Mouse (Mus musculus) hindbrain, embryonic 13.5 days (tissue): ENCODE results near the gene Rab5c. TPM values are rescaled to one million over a fixed set of nuclear protein-coding genes. Genes with fewer than 3 reads are reported as not detected.

Experiments used
- ATAC-seq: fragments of 200-750 bp; cut with Nextera tagmentation; 2 replicates; pipeline ENCODE4 v1.8.0; 2017; ENCODE audit warnings: moderate TSS enrichment; ENCODE audit not compliant: low FRiP score
- H3K27ac ChIP-seq: fragments of 300-500 bp; sonication (generic); 2 replicates; pipeline ENCODE4 v1.5.1; 2015; ENCODE audit warnings: inconsistent platforms, mild to moderate bottlenecking, moderate library complexity
- H3K27me3 ChIP-seq: fragments of 300-500 bp; sonication (generic); 2 replicates; pipeline ENCODE4 v1.6.1; 2015; ENCODE audit warnings: mild to moderate bottlenecking, inconsistent platforms
- H3K36me3 ChIP-seq: fragments of 300-500 bp; sonication (generic); 2 replicates; pipeline ENCODE4 v1.6.1; 2015; ENCODE audit warnings: mild to moderate bottlenecking, inconsistent platforms
- H3K4me1 ChIP-seq: fragments of 300-500 bp; sonication (generic); replicated peaks from 2 replicates; pipeline ENCODE4 v1.6.1; 2015; ENCODE audit warnings: inconsistent platforms
- H3K4me2 ChIP-seq: fragments of 300-500 bp; sonication (generic); 2 replicates; pipeline ENCODE4 v1.6.1; 2015; ENCODE audit warnings: inconsistent platforms, mild to moderate bottlenecking, moderate library complexity
- H3K4me3 ChIP-seq: fragments of 300-500 bp; sonication (generic); 2 replicates; pipeline ENCODE4 v1.5.1; 2015; ENCODE audit warnings: mild to moderate bottlenecking, inconsistent platforms
- H3K9ac ChIP-seq: fragments of 300-500 bp; sonication (generic); 2 replicates; pipeline ENCODE4 v1.6.1; 2015; ENCODE audit warnings: mild to moderate bottlenecking, inconsistent platforms
- H3K9me3 ChIP-seq: fragments of 300-500 bp; sonication (generic); 2 replicates; pipeline ENCODE4 v1.6.1; 2016; ENCODE audit warnings: inconsistent platforms
- WGBS: fragments of 180-500 bp; shearing (Covaris S2); methylation state at CpG from one replicate; pipeline ENCODE4 v1.1.7; 2015; 5-methylcytosine and 5-hydroxymethylcytosine counted together
- polyA plus RNA-seq: library from polyadenylated mRNA; unstranded; fragments of >200 nt; fragmentation: Nextera tagmentation; extraction: Ambion mirVana; gene quantifications from 2 replicates; pipeline ENCODE4 v1.2.1, GENCODE M21; 2015

Gene Rab5c
- polyA plus RNA-seq, 1 experiment from 2014 or later = 28.2 TPM

GRCm38 (mm10) chr11:100766726-100767125 is 28.7 kb upstream of the Rab5c start:
- 78% methylated on average over 9 of the region's 9 CpGs for WGBS
- peaks cover 10% of the 10 kb centered on the region for H3K4me1 ChIP-seq
- no peak overlapping the region for H3K27ac ChIP-seq
- no peaks in the 10 kb centered on the region for H3K9me3 ChIP-seq
- no peaks in the 10 kb centered on the region for H3K36me3 ChIP-seq
- no peak overlapping the region for H3K4me2 ChIP-seq
- H3K4me3 ChIP-seq = no peak overlapping the region
- no peak overlapping the region for H3K9ac ChIP-seq
- ATAC-seq = no peak
- H3K27me3 ChIP-seq = 0 out of 2 replicates have a peak, but pooled peaks cover 7% of the 10 kb centered on the region

- H3K9ac ChIP-seq = peak within 1 kb of the TSS; percentile 73
- H3K27ac ChIP-seq = peak within 1 kb of the TSS; percentile 32; the same call in 1 of the 2 replicates
- H3K4me2 ChIP-seq = peak within 1 kb of the TSS; percentile 64
- no peaks in the 10 kb centered on the region for H3K36me3 ChIP-seq
- peaks cover 29% of the 10 kb centered on the region for H3K4me1 ChIP-seq
- H3K27me3 ChIP-seq = 0 out of 2 replicates have a peak, but pooled peaks cover 14% of the 10 kb centered on the region
- ATAC-seq = no peak
- H3K9me3 ChIP-seq = no peaks in the 10 kb centered on the region
- peak within 1 kb of the TSS; percentile 45 for H3K4me3 ChIP-seq
- WGBS = 88% methylated on average over 7 of the region's 7 CpGs
These were observed 24.8 kb upstream of the Rab5c start, which contains the start of gene Hcrt for GRCm38 (mm10) chr11:100762831-100763230. Hcrt (minus strand) TSS chr11:100762931.

DNA sequence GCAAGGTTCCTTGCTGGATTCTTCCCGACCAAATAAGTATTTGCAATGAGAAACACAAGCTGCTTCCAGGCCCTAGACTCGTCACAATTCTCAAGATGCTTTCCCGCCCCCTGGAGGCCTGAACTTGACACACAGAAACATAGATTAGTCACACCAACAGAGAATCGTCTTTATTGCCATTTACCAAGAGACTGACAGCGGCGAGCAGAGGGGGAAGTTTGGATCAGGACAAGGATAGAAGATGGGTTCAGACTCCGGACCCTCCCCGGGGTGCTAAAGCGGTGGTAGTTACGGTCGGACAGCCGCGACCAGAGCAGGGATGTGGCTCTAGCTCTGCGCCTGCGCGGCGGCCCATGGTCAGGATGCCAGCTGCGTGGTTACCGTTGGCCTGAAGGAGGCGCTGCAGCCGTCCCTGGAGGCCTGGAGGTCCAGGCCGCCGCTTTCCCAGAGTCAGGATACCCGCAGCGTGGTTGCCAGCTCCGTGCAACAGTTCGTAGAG is 23.6 kb upstream of the Rab5c start:
- Histone ChIP-seq H3K27me3 (0 out of 2 replicates have a peak, but pooled peaks cover 15% of the 10 kb centered on the region), H3K36me3 (peaks cover 2% of the 10 kb centered on the region), H3K9ac (peak overlapping the region; percentile 73), H3K4me3 (peak overlapping the region; percentile 45), H3K4me2 (peak overlapping the region; percentile 64), H3K4me1 (peaks cover 32% of the 10 kb centered on the region), H3K9me3 (no peaks in the 10 kb centered on the region), H3K27ac (peak overlapping the region; percentile 32; the same call in 1 of the 2 replicates)
- peak; percentile 65 for ATAC-seq
- WGBS = under 1% methylated on average over 27 of the region's 27 CpGs

DNA sequence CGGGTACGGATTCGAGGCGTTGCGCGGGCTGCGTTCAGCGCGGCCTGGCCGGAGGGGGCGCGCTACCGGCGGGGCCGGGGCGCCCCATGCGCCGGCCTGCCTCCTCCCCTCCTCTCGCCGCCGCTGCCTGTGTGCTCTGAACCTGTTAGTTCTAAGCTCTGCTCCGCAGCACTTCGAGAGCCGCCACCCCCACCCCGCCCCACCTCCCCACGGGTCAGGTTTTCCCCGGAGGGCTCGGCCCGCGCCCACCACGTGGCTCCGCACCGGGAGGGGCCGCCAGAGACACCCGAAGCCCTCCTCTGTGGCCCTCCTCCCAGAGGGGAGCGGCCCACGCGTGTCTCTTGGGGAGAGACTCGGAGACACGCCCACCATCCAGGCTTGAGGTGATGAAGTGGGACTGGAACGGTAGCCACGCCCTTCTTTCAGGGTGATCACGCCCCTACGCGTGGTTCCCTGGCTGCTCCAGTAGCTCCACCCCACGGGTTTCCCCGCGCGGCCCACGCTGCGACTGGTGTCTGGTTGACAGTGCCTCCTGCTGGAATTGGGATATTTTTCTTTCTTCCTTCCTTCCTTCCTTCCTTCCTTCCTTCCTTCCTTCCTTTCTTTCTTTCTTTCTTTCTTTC is 21.7 kb upstream of the Rab5c start, which contains the start of gene Kcnh4:
Gene Kcnh4, minus strand, starts transcription at position 332 of the 623 bp plus-strand sequence.
- Histone ChIP-seq H3K4me3 (peak within 1 kb of the TSS; percentile 62), H3K4me2 (peak within 1 kb of the TSS; percentile 66), H3K9me3 (no peaks in the 10 kb centered on the region), H3K9ac (peak within 1 kb of the TSS; percentile 76), H3K36me3 (peaks cover 19% of the 10 kb centered on the region), H3K27me3 (0 out of 2 replicates have a peak, but pooled peaks cover 15% of the 10 kb centered on the region), H3K4me1 (peaks cover 32% of the 10 kb centered on the region), H3K27ac (peak within 1 kb of the TSS; percentile 71)
- WGBS = 1% methylated on average over 30 of the region's 51 CpGs
- peak; percentile 66 for ATAC-seq

DNA sequence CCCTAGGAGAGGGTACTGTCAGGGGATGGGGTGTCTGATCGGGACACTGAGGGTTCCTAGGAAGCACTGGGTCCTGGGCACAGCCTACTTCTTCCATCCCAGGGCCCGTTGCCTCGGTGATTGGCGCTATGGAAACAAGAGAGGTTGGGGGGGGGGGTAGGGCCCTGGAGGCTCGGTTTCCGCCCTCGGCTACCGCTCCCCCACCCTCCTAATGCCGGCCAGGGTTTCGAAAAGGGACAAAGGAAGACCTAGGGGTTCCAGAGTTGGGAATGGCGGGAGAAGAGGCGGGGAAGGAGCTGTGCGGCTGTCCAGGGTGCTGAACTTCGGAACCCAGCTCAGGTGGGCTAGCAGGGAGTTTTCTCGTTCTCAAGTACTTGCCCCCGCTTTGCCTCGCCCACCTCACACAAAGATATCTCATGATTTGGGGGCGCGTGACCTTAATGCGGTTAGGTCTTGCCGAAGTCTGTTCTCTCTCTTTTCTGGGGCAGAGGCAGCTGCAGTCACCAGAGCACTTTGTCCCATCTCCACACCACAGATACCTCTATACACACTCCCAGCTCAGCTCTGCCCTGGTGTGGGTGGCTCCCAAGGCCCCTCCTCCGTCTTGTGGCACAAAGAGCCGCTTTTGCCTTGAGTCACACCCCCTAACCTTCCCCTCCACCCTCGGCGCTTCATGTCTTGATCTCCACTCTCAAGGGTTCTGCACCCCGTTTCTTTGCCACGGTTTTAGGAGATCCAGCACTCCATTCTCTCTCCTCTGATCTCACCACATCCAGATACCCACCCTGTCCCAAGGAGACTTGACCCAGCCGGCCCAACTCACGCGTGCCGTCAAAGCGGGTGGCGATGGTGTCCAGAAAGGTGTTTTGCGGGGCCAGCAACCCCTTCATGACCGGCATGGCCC is 20.9 kb upstream of the Rab5c start:
- Histone ChIP-seq H3K27ac (peak overlapping the region; percentile 71), H3K4me2 (peak overlapping the region; percentile 66), H3K9me3 (no peaks in the 10 kb centered on the region), H3K4me3 (peak overlapping the region; percentile 62), H3K9ac (peak overlapping the region; percentile 76), H3K36me3 (peaks cover 25% of the 10 kb centered on the region), H3K27me3 (0 out of 2 replicates have a peak, but pooled peaks cover 15% of the 10 kb centered on the region), H3K4me1 (peaks cover 32% of the 10 kb centered on the region)
- WGBS = 2% methylated on average over 35 of the region's 35 CpGs
- ATAC-seq = peak; percentile 62

DNA sequence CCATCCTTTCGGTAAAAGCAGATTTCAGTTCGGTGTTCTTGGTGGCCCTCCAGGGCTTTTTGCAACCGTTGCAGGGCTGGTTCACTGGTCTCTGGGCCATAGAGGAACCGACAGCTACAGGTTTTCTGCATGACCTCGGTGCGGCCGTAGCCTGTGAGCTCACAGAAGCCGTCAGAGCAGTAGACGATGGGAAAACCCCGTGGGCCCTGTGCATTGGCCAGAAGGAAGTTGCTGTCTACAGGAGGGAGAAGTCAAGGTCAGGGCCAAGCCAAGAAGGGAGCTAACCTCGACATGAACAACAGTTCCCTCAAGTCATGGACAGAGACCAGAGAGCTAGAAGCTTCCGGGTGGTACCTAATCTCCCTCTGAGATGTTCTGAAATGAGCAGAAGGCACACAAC is 19.6 kb upstream of the Rab5c start:
- WGBS = 92% methylated on average over 12 of the region's 12 CpGs
- no peak for ATAC-seq
- peak overlapping the region; percentile 66; the same call in 1 of the 2 replicates for H3K4me2 ChIP-seq

GRCm38 (mm10) chr11:100756476-100756875 is 18.5 kb upstream of the Rab5c start:
- Histone ChIP-seq H3K27me3 (0 out of 2 replicates have a peak, but pooled peaks cover 9% of the 10 kb centered on the region), H3K4me2 (no peak overlapping the region), H3K27ac (no peak overlapping the region), H3K36me3 (peaks cover 44% of the 10 kb centered on the region), H3K4me3 (no peak overlapping the region), H3K9ac (no peak overlapping the region), H3K4me1 (peaks cover 30% of the 10 kb centered on the region), H3K9me3 (no peaks in the 10 kb centered on the region)
- ATAC-seq = no peak
- 73% methylated on average over 6 of the region's 6 CpGs for WGBS

More for the DNA sequence above, 19.6 kb upstream of the Rab5c start:
- Histone ChIP-seq H3K9me3 (no peaks in the 10 kb centered on the region), H3K9ac (no peak overlapping the region), H3K4me3 (no peak overlapping the region), H3K36me3 (peaks cover 34% of the 10 kb centered on the region), H3K27ac (no peak overlapping the region), H3K27me3 (0 out of 2 replicates have a peak, but pooled peaks cover 10% of the 10 kb centered on the region), H3K4me1 (peaks cover 32% of the 10 kb centered on the region)

DNA sequence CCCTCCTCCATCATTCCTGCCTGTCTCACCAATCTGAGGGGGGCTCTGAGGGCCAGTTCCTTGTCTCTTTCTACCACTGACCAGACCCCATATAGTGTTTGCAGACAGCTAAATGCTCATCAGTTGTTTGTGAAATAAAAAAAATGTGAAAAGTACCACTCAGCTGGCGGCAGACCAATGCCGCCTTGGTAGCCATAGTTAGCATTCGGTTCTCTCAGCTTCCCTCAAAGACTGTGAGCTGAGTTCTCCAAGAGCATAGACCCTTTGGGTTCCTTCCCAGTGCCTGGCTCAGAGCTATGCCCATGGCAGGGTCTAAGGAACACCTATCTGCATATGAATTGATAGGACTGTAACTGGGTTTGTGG is 16.7 kb upstream of the Rab5c start:
- Histone ChIP-seq H3K27me3 (peaks cover 13% of the 10 kb centered on the region; the same call in 1 of the 2 replicates), H3K9me3 (no peaks in the 10 kb centered on the region), H3K36me3 (peaks cover 62% of the 10 kb centered on the region), H3K4me3 (no peak overlapping the region), H3K4me2 (no peak overlapping the region), H3K9ac (no peak overlapping the region), H3K4me1 (peaks cover 20% of the 10 kb centered on the region), H3K27ac (no peak overlapping the region)
- no peak for ATAC-seq
- WGBS = 90% methylated on average over 3 of the region's 3 CpGs

DNA sequence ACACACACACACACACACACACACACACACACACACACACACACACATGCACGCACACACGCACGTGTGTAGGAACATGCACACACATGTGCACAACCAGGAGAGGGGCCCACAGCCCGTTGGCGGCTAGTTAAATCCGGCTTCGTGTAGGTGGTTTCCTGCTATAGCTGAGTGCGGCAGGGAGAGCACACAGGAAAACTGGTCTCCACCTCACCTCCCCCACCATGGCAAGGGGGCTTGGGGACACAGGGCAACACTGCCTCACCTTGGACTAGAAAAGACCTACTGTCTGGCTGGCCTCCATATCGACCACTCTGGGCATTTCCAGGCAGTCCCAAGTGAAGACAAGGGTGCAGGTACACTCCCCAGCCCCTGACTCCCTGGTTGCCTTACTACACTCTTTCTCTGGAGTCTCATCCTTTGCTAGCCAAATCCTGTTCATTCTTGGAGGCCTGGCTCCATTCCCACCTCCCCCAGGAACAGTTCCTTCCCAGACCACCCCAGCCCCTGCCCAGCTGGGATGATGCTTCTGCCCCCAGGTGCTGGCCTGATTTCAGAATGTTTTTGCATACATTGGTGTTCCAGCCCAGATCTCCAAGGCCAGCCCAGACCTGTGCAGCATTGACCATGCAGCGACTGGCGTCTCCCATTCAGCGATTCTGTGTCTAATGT is 16.1 kb upstream of the Rab5c start:
- peaks cover 14% of the 10 kb centered on the region; the same call in 1 of the 2 replicates for H3K27me3 ChIP-seq
- H3K4me3 ChIP-seq = no peak overlapping the region
- H3K36me3 ChIP-seq = peaks cover 67% of the 10 kb centered on the region
- ATAC-seq = no peak
- H3K9ac ChIP-seq = no peak overlapping the region
- WGBS = 90% methylated on average over 12 of the region's 12 CpGs
- no peaks in the 10 kb centered on the region for H3K9me3 ChIP-seq
- H3K27ac ChIP-seq = no peak overlapping the region
- peaks cover 15% of the 10 kb centered on the region for H3K4me1 ChIP-seq
- no peak overlapping the region for H3K4me2 ChIP-seq

DNA sequence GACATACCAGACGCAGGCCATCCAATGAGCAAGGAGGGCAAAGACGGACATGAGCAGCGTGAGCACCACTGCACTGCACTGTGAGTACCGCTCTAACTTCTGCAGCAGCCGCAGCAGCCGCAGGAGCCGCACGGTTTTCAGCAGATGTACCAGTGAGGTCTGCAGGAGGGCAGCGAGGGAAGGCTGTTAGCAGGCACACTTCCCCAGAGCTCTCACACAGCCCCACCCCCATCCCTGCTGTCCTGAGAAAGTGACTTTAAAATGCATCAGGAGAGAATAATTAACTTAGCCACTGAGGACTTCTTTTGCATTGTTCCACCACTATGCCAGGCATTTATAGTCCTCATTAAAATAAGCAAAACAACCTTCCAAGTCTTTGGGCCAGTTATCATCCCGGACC is 14.3 kb upstream of the Rab5c start:
- Histone ChIP-seq H3K9me3 (no peaks in the 10 kb centered on the region), H3K4me1 (0 out of 2 replicates have a peak, but pooled peaks cover 4% of the 10 kb centered on the region), H3K4me2 (no peak overlapping the region), H3K27ac (no peak overlapping the region), H3K27me3 (peaks cover 16% of the 10 kb centered on the region), H3K9ac (peak overlapping the region; percentile 51; the same call in 1 of the 2 replicates), H3K4me3 (no peak overlapping the region), H3K36me3 (peaks cover 75% of the 10 kb centered on the region)
- no peak for ATAC-seq
- 38% methylated on average over 10 of the region's 10 CpGs for WGBS

DNA sequence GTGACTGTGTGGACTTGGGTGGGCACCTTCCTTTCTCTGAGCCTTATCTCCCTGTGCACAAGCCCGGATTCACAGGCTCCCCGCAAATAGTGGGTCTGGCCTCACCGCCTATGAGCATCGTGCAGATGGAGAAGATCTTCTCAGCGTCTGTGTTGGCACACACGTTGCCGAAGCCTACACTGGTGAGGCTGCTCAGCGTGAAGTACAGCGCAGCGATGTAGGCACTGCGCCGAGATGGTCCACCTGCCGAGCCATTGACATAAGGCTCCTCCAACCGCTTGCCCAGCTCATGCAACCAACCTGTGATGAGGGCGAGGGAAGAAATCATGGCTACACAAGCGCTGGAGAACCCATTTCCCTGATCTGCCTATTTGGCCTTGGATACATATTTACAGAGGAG is 12.1 kb upstream of the Rab5c start:
- no peaks in the 10 kb centered on the region for H3K9me3 ChIP-seq
- peaks cover 16% of the 10 kb centered on the region for H3K27me3 ChIP-seq
- H3K9ac ChIP-seq = no peak overlapping the region
- no peak overlapping the region for H3K27ac ChIP-seq
- ATAC-seq = no peak
- H3K4me1 ChIP-seq = peaks cover 4% of the 10 kb centered on the region; the same call in 1 of the 2 replicates
- WGBS = 91% methylated on average over 16 of the region's 16 CpGs
- no peak overlapping the region for H3K4me3 ChIP-seq
- H3K4me2 ChIP-seq = no peak overlapping the region
- peaks cover 77% of the 10 kb centered on the region for H3K36me3 ChIP-seq
